Mouse (Mus musculus): ENCODE results near the gene Galnt9.

The Galnt9 gene

GRCm38 (mm10) chr5:110635951-110636707 lies 92.0 kb downstream of the Galnt9 start:
- no peak for DNase-seq (ENCODE audit: low spot score)

DNA sequence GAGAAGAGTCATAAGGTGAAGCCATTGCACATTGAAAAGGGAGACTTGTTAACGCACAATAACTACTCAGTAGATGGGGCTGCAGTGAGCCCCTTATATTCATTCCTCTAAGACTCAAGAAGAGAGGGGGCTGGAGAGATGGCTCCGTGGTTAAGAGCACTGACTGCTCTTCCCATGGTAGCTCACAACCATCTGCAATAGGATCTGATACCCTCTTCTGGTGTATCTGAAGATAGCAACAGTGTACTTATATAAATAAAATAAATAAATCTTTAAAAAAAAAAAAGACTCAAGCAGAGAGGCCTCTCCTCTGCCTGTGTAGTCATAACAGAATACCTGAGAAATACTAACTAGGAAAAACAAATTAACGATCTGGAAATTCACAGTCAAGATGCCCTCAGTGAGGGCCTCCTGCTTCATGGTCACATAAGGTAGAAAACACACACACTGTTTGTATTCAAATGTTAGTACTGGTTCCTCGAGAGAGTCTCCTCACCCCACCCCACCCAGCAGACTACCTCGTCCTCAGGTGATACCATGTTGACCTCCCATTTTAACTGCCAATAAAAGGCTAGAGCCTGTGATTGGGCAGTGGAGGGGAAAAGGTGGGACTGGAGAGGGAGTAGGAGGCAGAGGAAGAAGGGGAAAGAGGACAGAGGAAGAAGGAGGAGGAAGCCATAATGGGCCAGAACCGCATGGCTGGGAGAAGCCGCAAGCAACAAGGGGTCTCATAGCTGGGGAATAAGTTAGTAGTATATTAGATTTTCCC lies 94.3 kb downstream of the Galnt9 start:
- no peak for DNase-seq (ENCODE audit: low spot score)

- no peak for DNase-seq (ENCODE audit: low spot score)
These were observed 95.3 kb downstream of the Galnt9 start for GRCm38 (mm10) chr5:110639459-110639858.

DNA sequence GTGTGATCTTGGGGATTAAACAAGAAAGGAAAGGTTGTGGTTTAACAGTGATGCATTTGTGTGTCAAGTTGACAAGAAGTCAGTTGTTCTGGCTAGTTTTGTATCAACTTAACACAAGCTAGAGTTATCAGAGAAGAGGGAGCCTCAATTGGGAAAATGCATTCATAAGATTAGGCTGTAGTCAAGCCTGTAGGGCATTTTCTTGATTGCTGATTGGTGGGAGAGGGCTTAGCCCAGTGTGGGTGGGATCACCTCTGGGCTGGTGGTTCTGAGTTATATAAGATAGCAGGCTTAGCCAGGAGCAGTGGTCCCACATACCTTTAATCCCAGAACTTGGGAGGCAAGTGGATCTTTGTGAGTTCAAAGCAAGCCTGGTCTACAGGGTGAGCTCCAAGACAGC lies 102.2 kb downstream of the Galnt9 start:
- DNase-seq (ENCODE audit: low spot score), result no peak

DNA sequence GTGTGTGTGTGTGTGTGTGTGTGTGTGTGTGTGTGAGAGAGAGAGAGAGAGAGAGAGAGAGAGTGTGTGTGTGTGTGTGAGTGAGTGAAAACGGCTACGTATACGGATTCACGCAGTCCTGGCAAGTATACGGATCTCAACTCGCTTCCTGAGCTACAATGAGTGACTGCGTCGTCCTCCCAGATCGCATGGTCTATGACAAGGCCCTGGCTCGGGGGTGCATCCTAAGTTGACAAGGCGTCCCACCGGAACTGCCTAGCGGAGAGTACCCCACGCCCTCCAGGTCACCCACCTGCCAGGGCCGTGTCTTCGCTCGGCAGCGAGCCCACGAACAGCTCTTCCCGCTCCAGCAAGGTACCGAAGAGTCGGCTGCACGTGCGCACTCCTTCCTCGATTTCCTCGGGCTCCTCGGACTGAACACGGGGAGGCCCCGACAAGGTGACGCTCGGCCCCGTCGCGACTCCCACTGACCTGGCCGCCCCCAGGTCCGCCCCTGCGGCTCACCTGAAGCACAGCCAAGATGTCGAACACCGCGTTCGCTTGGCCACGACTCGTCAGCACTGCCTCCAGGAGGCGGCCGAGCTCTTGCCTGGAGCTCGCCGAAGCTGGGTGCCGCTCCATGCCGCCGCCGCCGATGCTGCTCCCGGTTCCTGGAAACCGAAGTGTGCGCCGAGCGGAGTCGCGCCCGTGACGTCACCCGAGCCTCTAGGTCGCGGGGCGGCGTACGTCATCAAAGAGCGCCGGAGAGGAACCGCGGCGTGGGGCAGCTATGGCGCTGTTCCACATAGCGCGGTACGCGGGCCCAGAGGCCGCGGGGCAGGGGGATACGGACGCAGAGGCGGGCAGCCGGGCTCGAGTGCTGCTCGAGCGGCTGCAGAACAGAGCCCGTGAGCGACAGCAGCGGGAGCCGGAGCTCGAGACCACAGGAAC lies 108.8 kb downstream of the Galnt9 start, which contains the start of the genes Noc4l and Ddx51:
Gene Noc4l, minus strand, starts transcription at position 699 of the 930 bp plus-strand sequence.
Gene Ddx51, plus strand, starts transcription at position 733 of the 930 bp plus-strand sequence.
- DNase-seq (ENCODE audit: low spot score), result peak; percentile 92

- no peak for DNase-seq (ENCODE audit: low spot score)
These were observed 109.5 kb downstream of the Galnt9 start for GRCm38 (mm10) chr5:110653686-110654085.

DNA sequence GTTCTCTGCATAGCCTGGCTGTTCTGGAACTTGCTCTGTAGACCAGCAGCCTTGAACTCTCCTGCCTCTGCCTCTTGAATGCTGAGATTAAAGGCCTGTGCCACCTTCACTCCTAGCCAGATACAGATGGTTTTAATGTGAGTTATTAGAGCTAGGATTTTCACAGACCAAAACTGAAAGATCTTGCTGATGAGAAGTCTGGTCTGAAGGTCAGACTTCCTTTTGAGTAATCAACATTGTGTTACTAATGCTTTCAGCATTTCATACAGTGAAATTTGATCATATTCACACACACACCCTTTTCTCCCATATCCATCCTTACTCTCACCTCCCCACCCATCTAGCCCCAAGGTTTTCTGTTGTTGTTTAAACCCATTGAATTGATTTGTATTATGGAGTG lies 115.5 kb downstream of the Galnt9 start:
- DNase-seq (ENCODE audit: low spot score), result no peak

DNA sequence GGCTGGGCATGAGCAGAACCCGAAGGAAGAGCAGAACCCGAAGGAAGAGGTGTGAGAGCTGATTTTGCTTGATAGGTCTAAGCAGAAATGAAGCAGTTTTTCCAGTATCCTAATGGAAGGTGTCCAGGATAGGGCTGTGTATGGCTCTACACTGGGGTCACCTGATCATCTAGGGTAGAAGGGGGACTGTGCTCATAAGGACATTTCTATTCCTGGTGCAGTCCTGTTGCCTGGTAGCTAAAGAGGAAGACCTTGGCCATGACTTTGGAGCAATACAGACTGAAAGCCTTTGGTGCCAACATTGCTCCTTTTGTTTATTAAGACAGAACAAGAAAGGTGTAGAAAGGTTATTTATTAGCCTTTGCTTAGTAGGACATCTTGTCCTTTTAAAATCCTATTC lies 119.9 kb downstream of the Galnt9 start:
- DNase-seq (ENCODE audit: low spot score), result no peak

GRCm38 (mm10) chr5:110664750-110665269 lies 120.7 kb downstream of the Galnt9 start:
- no peak for DNase-seq (ENCODE audit: low spot score)

GRCm38 (mm10) chr5:110665486-110666121 lies 121.4 kb downstream of the Galnt9 start:
- DNase-seq (ENCODE audit: low spot score), result no peak

All from urinary bladder, postnatal 10 days (tissue).